Mouse (Mus musculus) heart, adult 2 months (tissue): ENCODE results near the gene Ammecr1.

Experiments
- EP300 ChIP-seq: fragments of 200-500 bp; IDR thresholded peaks from 2 replicates; pipeline ENCODE4 v1.6.1; 2011; ENCODE audit warnings: low read depth, low read length, control low read depth; ENCODE audit not compliant: insufficient read depth
- POLR2A ChIP-seq: fragments of 200-500 bp; IDR thresholded peaks from 2 replicates; pipeline ENCODE4 v1.6.1; 2011; ENCODE audit warnings: mild to moderate bottlenecking, low read depth, low read length, control low read depth; ENCODE audit not compliant: insufficient read depth

DNA sequence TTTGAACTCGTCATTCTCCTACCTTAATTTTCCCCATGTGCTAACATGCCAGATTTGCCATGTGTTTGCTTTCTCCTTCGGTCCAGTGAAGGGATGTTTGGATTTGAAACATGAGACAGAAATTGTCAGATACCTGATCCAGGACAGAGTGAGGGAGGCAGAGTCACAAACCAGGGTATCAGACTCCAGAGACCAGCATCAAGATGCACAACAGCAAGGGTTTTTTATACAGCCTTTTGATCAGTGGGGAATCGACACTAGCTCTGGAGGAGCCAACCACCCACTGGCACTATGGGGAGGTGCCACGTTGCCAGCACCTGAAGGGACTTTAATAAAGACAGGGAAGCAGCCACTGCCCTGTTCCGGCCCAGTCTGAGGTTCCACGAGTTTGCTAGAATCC lies 17.1 kb upstream of the Ammecr1 start:
- no peak for TF ChIP-seq EP300
- TF ChIP-seq POLR2A = no peak
